Mouse (Mus musculus): ENCODE results near the gene Cited1.

DNA sequence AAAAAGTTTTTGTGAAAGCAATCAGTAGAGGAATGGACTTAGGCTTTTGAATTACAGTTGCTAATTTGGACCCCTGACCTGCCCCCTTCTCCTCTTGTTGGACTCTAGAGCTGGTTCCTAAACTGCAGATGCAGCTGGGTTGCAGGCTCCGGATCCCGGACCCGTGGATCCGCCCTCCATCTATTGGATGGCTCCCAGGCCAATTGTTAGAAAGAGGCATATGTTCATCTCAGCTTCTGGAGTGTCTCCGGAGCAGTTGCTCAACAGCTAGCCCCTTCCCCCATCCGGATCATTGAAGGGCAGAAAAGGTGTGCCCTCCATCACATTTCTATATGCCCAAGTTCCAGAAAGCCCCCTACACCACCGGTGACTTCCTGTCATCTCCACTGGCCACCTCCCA, 1.9 kb upstream of the Cited1 start:
- no peak for TF ChIP-seq CTCF (IDR thresholded peaks at IDR 0.05; ENCODE audit: borderline replicate concordance, control insufficient read depth, extremely low read depth, insufficient read depth, low read length, poor library complexity)
- TF ChIP-seq POLR2A (IDR thresholded peaks at IDR 0.05; ENCODE audit: control insufficient read depth, extremely low read depth, insufficient read depth, low read length, poor library complexity) = no peak
